Mouse (Mus musculus): Measurements from ENCODE around the gene Nccrp1.
"Not testable (repeated sequence)": the region's sequence is repeated elsewhere in the genome, so short reads cannot be mapped to it uniquely, and the experiment has no call there.

The Nccrp1 gene

GRCm38 (mm10) chr7:28522536-28522935 is 24.5 kb downstream of the Nccrp1 start, which contains the start of gene Ifnl3:
Gene Ifnl3 (plus strand): TSS chr7:28522836.
- not testable (repeated sequence) for DNase-seq (ENCODE audit: low read depth)

- no peak for DNase-seq (ENCODE audit: low read depth)
These were observed 35.6 kb downstream of the Nccrp1 start for GRCm38 (mm10) chr7:28511441-28511840.

GRCm38 (mm10) chr7:28510405-28510974 is 36.6 kb downstream of the Nccrp1 start, which contains the start of gene Ifnl2:
Gene Ifnl2 (minus strand): TSS chr7:28510455.
- not testable (repeated sequence) for DNase-seq (ENCODE audit: low read depth)

- DNase-seq (ENCODE audit: low read depth) = not testable (repeated sequence)
These were observed 37.9 kb downstream of the Nccrp1 start for GRCm38 (mm10) chr7:28509121-28509520.

GRCm38 (mm10) chr7:28505585-28505984 is 41.5 kb downstream of the Nccrp1 start:
- DNase-seq (ENCODE audit: low read depth) = peak; percentile 6

- DNase-seq (ENCODE audit: low read depth) = no peak
These were observed 51.6 kb downstream of the Nccrp1 start for GRCm38 (mm10) chr7:28495426-28495825.

Measured in c-Kit-positive CD71-positive TER-119-negative erythroid progenitor cells, embryonic 14.5 days (primary cell).